Mouse (Mus musculus) megakaryocyte-erythroid progenitor cell, adult 5-6 weeks (primary cell): Measurements from ENCODE around the gene Cib4. TPM values are rescaled to one million over a fixed set of nuclear protein-coding genes. Genes with fewer than 3 reads are reported as not detected.
A peak's percentile ranks its signal among the peaks of the same experiment; 100 is the strongest.

ENCODE experiments used
- ATAC-seq: replicated peaks from 2 replicates; pipeline ENCODE4 v1.8.0; 2016; ENCODE audit warnings: mild to moderate bottlenecking, inconsistent platforms; ENCODE audit not compliant: severe bottlenecking, poor library complexity, low FRiP score, low TSS enrichment
- total RNA-seq, 2 experiments: library from RNA; stranded (forward) in 1 of 2; stranded (reverse) in 1 of 2; fragments of 200-1000, 215-1000 nt in 1 of 2; fragments of >200 nt in 1 of 2; fragmentation: Nextera tagmentation in 1 of 2; gene quantifications; 2 replicates each; pipeline ENCODE4 v1.2.3; 2014 to 2017

Cib4 gene
- total RNA-seq, 2 experiments from 2014 or later: not detected

GRCm38 (mm10) chr5:30577251-30577650 is 31.6 kb upstream of the Cib4 start:
- no peak for ATAC-seq

- ATAC-seq: peak; percentile 77
Measured at GRCm38 (mm10) chr5:30576233-30576632, 30.6 kb upstream of the Cib4 start.

GRCm38 (mm10) chr5:30574367-30574766 is 28.7 kb upstream of the Cib4 start:
- ATAC-seq: no peak

GRCm38 (mm10) chr5:30571820-30572219 is 26.2 kb upstream of the Cib4 start:
- ATAC-seq: no peak

- no peak for ATAC-seq
Measured at GRCm38 (mm10) chr5:30568479-30568878, 22.8 kb upstream of the Cib4 start.

GRCm38 (mm10) chr5:30559986-30560493 is 14.4 kb upstream of the Cib4 start:
- ATAC-seq: no peak

DNA sequence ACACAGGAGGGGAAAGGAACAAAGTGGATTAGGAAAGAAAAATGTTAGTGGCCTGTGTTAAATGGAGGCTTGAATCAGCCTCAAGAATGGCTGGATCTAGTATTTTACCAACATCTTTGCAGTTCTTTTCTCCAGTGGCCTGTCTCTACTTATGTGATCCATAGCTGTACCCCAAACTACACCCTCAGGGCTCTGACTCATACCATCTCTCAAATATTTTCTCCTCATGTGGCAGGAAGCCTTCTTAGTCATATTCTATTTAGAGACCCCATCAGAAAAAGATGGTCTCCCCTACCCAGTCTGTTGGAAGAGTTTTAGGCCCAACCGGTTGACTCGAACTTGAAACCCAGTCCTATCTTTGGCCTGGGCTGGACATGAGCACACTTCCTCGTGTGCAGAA is 13.8 kb upstream of the Cib4 start:
- no peak for ATAC-seq

- ATAC-seq: no peak
Measured at GRCm38 (mm10) chr5:30556284-30556683, 10.6 kb upstream of the Cib4 start.

GRCm38 (mm10) chr5:30554981-30555380 is 9.3 kb upstream of the Cib4 start:
- no peak for ATAC-seq

DNA sequence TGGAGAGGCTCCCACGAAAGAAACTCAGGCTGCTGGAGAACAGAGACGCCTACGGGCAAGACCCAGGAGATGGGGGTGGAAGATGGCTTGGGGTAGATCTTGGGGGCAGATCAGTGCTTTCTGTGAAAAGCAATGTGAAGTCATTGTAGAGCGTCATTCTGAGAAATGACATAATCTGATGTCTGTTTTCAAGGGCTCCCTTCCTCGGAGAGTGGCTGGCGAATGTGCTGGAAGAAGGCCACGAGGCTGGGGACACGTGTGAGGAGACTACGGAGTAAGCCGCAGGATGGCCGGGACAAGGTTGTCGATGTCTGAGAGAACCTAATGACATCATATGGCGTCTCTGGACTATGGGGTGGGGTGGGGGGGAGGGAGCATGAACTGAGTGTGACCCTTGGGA is 8.3 kb upstream of the Cib4 start:
- no peak for ATAC-seq

DNA sequence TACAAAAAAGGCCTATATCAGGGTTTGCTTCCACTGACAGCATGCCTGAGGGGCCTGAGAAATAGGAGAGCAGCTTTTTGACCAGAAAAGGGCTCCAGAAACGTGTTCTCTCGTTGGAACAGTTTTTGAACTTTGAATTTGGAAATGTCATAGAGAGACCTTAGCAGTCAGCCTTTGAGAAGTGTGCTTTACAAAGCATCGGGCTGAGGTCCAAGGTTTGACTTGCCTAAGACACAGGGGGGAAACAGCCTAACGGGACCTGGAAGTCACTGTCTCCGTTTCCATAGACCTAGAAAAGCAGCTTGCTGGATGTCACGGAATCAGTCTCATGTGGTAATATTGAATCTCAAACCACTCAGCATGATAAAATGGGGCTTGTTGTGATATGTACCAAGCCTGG is 6.4 kb upstream of the Cib4 start:
- ATAC-seq: no peak

DNA sequence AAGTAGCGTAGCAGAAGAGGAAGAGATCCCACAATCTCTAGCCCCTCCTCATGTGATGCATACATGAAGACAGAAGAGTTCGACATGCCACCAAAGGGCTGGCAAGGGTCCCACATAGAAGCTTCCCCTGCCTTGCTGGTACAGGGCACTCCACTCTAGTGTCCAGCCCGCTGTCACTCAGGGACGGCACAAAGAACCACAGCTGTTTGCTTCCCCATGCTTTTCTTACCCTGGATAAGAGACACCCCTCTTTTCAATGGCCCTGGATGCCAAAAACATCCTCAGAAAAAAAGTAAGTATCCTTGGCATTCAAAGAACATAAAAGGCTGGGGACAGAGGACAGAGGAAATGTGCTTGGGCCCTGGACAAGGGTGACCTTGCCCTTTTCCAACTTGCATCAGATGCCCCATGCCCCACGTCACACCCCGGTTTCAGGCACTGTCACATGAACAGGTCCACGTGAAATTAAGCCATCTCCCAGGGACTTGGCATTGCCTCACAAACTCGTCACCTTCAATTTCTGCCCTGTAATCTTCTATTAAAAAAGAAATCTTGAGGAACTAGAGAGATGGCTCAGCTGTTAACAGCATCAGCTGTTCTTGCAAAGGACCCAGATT is 5.5 kb upstream of the Cib4 start:
- ATAC-seq: no peak

GRCm38 (mm10) chr5:30550334-30551021 is 4.8 kb upstream of the Cib4 start:
- peak; percentile 84 for ATAC-seq

DNA sequence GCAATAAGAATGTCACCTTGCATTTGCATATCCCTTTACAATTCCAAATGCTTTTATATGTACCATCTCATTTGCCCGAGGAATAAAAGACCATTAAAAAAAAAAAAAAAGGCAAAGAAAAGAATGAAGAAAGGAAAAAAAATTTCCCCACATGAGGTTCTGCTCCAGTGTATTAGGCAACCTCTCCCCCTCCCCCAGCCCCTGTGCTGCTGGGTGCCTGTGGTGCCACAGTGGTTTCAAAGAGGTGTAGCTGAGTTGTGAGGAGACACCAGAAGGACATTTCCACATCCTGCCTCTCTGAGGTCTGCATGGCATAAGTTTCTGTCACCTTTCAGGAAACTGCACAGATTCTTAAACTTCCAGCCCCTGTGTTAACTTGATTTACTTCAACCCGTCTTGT is 3.0 kb upstream of the Cib4 start:
- no peak for ATAC-seq

DNA sequence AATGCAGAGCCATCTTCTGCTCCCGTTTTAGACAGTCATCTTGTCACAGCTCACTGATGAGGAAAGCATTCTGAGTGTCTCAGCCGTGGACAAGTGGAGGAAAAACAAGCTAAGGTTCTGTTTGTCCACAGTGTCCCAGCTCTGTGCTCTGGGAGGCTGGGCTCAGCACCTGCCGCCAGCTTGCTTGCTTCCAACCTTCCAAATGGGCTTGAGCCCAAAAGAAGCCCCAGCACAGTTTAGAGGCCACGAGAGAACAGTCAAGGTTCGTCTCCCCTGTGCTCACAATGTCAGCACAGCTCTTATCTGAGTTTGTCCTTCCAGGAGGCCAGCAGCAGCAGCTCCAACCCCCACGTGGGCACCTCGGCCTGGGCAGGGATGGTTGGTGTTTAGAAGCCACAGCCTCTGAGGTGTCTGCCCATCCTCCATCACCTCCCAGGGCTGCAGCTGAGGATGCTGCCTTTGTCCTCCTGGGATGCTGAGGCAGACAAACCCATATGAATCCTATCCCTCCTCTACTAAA is 9.5 kb downstream of the Cib4 start:
- no peak for ATAC-seq

DNA sequence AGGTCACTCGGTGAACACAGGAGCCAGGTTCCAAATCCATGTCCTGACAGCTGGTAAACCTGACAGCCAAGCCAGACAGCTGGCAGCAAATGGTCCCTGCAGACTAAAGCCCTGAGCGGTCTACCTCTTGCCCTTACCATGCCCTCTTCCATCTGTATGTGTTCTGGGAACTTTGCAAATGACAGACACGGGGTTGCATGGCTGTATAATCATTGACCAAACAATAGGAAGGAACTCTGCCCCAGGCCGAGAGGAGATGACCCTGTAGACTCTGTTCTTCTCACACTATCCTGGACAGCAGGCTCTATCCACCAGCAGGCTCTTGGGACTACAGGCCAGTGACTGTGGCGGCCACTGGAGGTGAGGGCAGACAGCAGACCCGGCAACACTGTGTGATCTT is 11.0 kb downstream of the Cib4 start:
- ATAC-seq: no peak

DNA sequence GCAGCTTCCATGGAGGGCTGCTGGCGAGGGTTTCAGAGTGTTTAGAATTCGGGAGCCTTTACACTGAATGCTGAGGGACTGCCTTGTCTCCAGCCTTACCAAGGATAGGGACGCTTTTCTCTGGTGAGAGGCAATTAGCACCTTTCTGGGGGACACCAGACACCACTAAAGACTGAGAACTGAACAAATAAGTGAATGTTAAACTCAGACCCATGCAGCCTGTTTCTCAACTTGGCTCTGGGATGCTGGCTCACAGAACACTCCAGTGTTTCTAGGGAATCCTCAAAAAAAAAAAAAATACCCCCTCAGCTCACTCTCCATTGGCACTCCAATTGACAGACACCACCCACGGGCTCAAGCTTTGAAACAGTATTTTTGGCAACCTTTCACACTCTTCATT is 16.7 kb downstream of the Cib4 start:
- no peak for ATAC-seq

DNA sequence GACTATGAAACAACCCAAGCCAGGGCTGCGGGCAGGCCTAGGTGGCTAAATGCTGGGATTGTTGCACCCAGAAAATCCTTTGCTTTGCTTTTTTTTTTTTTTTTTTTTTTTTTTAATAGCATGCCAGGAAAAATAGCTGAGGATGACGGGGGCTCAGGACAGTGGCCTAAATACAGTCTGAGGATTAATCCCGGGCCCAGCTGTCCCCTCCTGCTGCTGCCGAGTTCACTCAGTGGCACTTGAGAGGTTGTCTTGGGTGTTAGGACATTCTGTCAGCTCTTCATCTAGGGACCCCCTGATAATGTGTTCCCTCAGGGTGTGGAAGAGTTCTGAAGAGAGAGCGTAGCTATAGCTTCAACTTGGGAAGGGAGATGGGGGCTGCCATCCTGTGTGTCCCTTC is 18.5 kb downstream of the Cib4 start:
- ATAC-seq: no peak

- ATAC-seq: no peak
Measured at GRCm38 (mm10) chr5:30525920-30526836, 19.5 kb downstream of the Cib4 start.

DNA sequence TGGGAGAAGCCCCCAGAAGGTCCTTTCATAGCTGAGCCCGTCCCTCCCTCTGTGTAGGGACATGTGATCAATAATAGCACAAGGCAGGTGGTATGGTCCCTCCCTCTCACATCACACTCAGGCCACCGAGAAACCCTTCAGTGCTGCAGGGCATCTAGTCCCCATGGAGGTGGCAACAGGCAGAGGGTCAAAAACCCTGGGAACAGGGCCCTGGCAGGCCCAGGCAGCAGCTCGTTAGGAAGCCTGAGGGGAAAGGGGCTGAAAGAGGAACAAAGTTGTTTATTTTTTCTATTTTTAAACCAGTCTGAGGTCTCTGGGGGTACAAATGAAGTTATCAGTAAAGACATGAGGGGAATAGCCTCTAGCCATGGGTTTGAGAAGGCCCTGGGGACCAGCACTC is 21.4 kb downstream of the Cib4 start:
- no peak for ATAC-seq
